Comparison of ENCODE assay signal across 13 mouse cellular contexts in genomic region chr14:7821341-7821740, GRCm38 (mm10). TPM values are rescaled to one million over a fixed set of nuclear protein-coding genes. Genes with fewer than 3 reads are reported as not detected.
A peak's percentile ranks its signal among the peaks of the same experiment; 100 is the strongest.
DNase-seq lines count a peak whose midpoint lies in the region; ATAC-seq and TF ChIP-seq lines count a peak whose summit lies in the region.
"Had no signal": no experiment of that assay in that cellular context is flagged by ENCODE, and none has a peak within 500 bp of the region (broad histone marks: within the 10 kb centered on the region; RNA-seq: fewer than 3 reads in every experiment).

No protein-coding gene starts in this region.

- peak; percentile 33 for DNase-seq in heart, adult 8-10 months (ENCODE audit: low spot score)
- no peak for DNase-seq in heart, adult 2 months
- DNase-seq in 3T3-L1 (ENCODE audit: low read depth, low spot score): peak; percentile 47
- no peak for DNase-seq in thymus, postnatal 4 days
- DNase-seq: cerebellum, adult 9-11 months; thymus, postnatal 36 days had no signal

- H3K27me3 ChIP-seq in heart, adult 2 months (ENCODE audit: control insufficient read depth, insufficient read depth, low read length): no peaks in the 10 kb centered on the region
- no peaks in the 10 kb centered on the region for H3K27me3 ChIP-seq in embryonic facial prominence, embryonic 15.5 days
- no peaks in the 10 kb centered on the region for H3K27me3 ChIP-seq in limb, embryonic 13.5 days

- no peak overlapping the region for H3K27ac ChIP-seq in heart, adult 2 months
- peak overlapping the region; percentile 8; the same call in 1 of the 2 replicates for H3K27ac ChIP-seq in embryonic facial prominence, embryonic 15.5 days (replicated peaks)
- H3K27ac ChIP-seq in limb, embryonic 13.5 days: peak overlapping the region; percentile 6; the same call in 1 of the 2 replicates
- H3K27ac ChIP-seq: midbrain, embryonic 12.5 days had no signal

- 59% methylated on average over 8 of the region's 8 CpGs for WGBS in heart, adult 2 months
- 65% methylated on average over 8 of the region's 8 CpGs for WGBS in embryonic facial prominence, embryonic 15.5 days
- WGBS in limb, embryonic 13.5 days: 50% methylated on average over 8 of the region's 8 CpGs

- peak overlapping the region; percentile 88 for H3K4me2 ChIP-seq in embryonic facial prominence, embryonic 15.5 days (replicated peaks)
- H3K4me2 ChIP-seq in limb, embryonic 13.5 days (replicated peaks): peak overlapping the region; percentile 92
- H3K4me2 ChIP-seq: midbrain, embryonic 12.5 days had no signal

- peaks cover 4% of the 10 kb centered on the region for H3K79me2 ChIP-seq in heart, adult 2 months (replicated peaks; ENCODE audit: control insufficient read depth, insufficient read depth, low read length)

- peaks cover 8% of the 10 kb centered on the region; the same call in 1 of the 2 replicates for H3K36me3 ChIP-seq in heart, adult 2 months (ENCODE audit: control insufficient read depth, insufficient read depth, low read length)
- no peaks in the 10 kb centered on the region for H3K36me3 ChIP-seq in embryonic facial prominence, embryonic 15.5 days
- H3K36me3 ChIP-seq in limb, embryonic 13.5 days: 0 out of 2 replicates have a peak, but pooled peaks cover 3% of the 10 kb centered on the region
- H3K36me3 ChIP-seq: midbrain, embryonic 12.5 days had no signal

- no peak overlapping the region for H3K9ac ChIP-seq in heart, adult 2 months (ENCODE audit: low read depth, low read length)
- H3K9ac ChIP-seq in embryonic facial prominence, embryonic 15.5 days: no peak overlapping the region
- H3K9ac ChIP-seq in limb, embryonic 13.5 days: peak overlapping the region; percentile 90
- H3K9ac ChIP-seq: midbrain, embryonic 12.5 days had no signal

- no peak for TF ChIP-seq EP300 in heart, adult 2 months (IDR thresholded peaks at IDR 0.05; ENCODE audit: insufficient read depth, low read depth, low read length)

- intact Hi-C loops in heart, adult 2 months (cut with DNase I): no loop called here

- no peak overlapping the region for H3K4me3 ChIP-seq in heart, adult 2 months
- no peak overlapping the region for H3K4me3 ChIP-seq in embryonic facial prominence, embryonic 15.5 days (replicated peaks)
- peak overlapping the region; percentile 87 for H3K4me3 ChIP-seq in limb, embryonic 13.5 days
- H3K4me3 ChIP-seq: midbrain, embryonic 12.5 days had no signal

- TF ChIP-seq POLR2A in heart, adult 2 months (IDR thresholded peaks at IDR 0.05; ENCODE audit: insufficient read depth, low read depth, low read length): no peak

- H3K9me3 ChIP-seq in embryonic facial prominence, embryonic 15.5 days (replicated peaks): no peaks in the 10 kb centered on the region
- H3K9me3 ChIP-seq in limb, embryonic 13.5 days: no peaks in the 10 kb centered on the region
- H3K9me3 ChIP-seq: midbrain, embryonic 12.5 days had no signal

- TF ChIP-seq CTCF in heart, adult 2 months (IDR thresholded peaks at IDR 0.05): no peak

- ATAC-seq in embryonic facial prominence, embryonic 15.5 days (ENCODE audit: insufficient number of reproducible peaks, low FRiP score, low TSS enrichment, low read depth): no peak
- ATAC-seq in limb, embryonic 13.5 days (ENCODE audit: low FRiP score, low read depth): no peak
- ATAC-seq in frontal cortex, adult (ENCODE audit: low TSS enrichment): no peak
- ATAC-seq in inflammation-experienced regulatory T-cells, adult 6 months: no peak

- peaks cover 23% of the 10 kb centered on the region for H3K4me1 ChIP-seq in heart, adult 2 months (ENCODE audit: control insufficient read depth, insufficient read depth, low read length)
- peaks cover 67% of the 10 kb centered on the region for H3K4me1 ChIP-seq in embryonic facial prominence, embryonic 15.5 days
- H3K4me1 ChIP-seq in limb, embryonic 13.5 days: peaks cover 72% of the 10 kb centered on the region

RNA-seq across cellular contexts. Expression of gene Flnb, which starts 3.6 kb away (rescaled TPM):
- total RNA-seq in heart, adult 8-10 months (2022): 10 to 100 TPM; 14.3 to 31.5 (median 21.0) TPM
- total RNA-seq in heart, adult 2 months (2021): 10 to 100 TPM; 17.0 to 22.7 TPM
- polyA plus RNA-seq in heart, adult 2 months (2012; rRNA removed): 9.6 and 18.2 TPM in 2 replicates
- 22.2 and 22.7 TPM in 2 replicates for polyA plus RNA-seq in embryonic facial prominence, embryonic 15.5 days (2015; fragmentation: Nextera tagmentation; extraction: Ambion mirVana)
- polyA plus RNA-seq in limb, embryonic 13.5 days (2015; fragmentation: Nextera tagmentation; extraction: Ambion mirVana): 44.2 and 45.3 TPM in 2 replicates
- polyA plus RNA-seq in inflammation-experienced regulatory T-cells, adult 6 months (2017; shearing (Covaris generic)): 10 to 100 TPM in 1 of 3 experiments, 1 to 10 TPM in 2; 5.4 to 11.4 (median 6.1) TPM

RNA-seq across cellular contexts. Expression of gene Gm26661, which starts 30.0 kb away (rescaled TPM):
- total RNA-seq in heart, adult 8-10 months (2022): not detected
- total RNA-seq in heart, adult 2 months (2021): not detected
- polyA plus RNA-seq in heart, adult 2 months (2012; rRNA removed): not detected in 2 replicates
- not detected in 2 replicates for polyA plus RNA-seq in embryonic facial prominence, embryonic 15.5 days (2015; fragmentation: Nextera tagmentation; extraction: Ambion mirVana)
- not detected in 2 replicates for polyA plus RNA-seq in limb, embryonic 13.5 days (2015; fragmentation: Nextera tagmentation; extraction: Ambion mirVana)
- not detected for polyA plus RNA-seq in inflammation-experienced regulatory T-cells, adult 6 months (2017; shearing (Covaris generic))
- total RNA-seq: layer of hippocampus, adult 18-20 months had no signal
- polyA plus RNA-seq: liver, embryonic 16.5 days; midbrain, embryonic 12.5 days had no signal

Comparison
In these comparisons a context has a peak if more than half of its experiments do, and no peak if none do; other contexts are left out.
1. DNase-seq: peak in heart, adult 8-10 months (single experiment) and 3T3-L1 (single experiment); none in heart, adult 2 months (0 of 2) and thymus, postnatal 4 days (single experiment).